Mouse (Mus musculus) kidney, adult 2 months (tissue): ENCODE results near the gene Sema5b.

Experiments used
- CTCF ChIP-seq: fragments of 200-500 bp; conservative IDR thresholded peaks from 2 replicates; pipeline ENCODE4 v1.5.1; 2011; ENCODE audit warnings: low read depth, mild to moderate bottlenecking, control low read depth, low read length, moderate library complexity, mixed read lengths; ENCODE audit not compliant: insufficient read depth, insufficient read length
- POLR2A ChIP-seq: fragments of 200-500 bp; IDR thresholded peaks from one replicate; pipeline ENCODE4 v1.6.1; 2011; ENCODE audit warnings: low read depth, low read length, control low read depth

- TF ChIP-seq CTCF (no peak), POLR2A (no peak)
Measured at GRCm38 (mm10) chr16:35581299-35581698, 40.4 kb downstream of the Sema5b start.
